Mouse (Mus musculus) embryo, embryonic 11 days (tissue): ENCODE data around the gene Rras.

Experiments
- DNase-seq: peaks from one replicate; pipeline ENCODE4 v3.0.0-alpha.2; 2015

Gene Rras

GRCm38 (mm10) chr7:45017242-45018061 is at the start of gene Rras:
Rras (plus strand) TSS chr7:45017961.
- DNase-seq: peak; percentile 97

GRCm38 (mm10) chr7:44970231-44970691 is 47.5 kb upstream of the Rras start:
- DNase-seq: peak; percentile 95

GRCm38 (mm10) chr7:44971142-44971541 is 46.6 kb upstream of the Rras start:
- DNase-seq: no peak

GRCm38 (mm10) chr7:44973415-44974130 is 44.2 kb upstream of the Rras start:
- no peak for DNase-seq

- peak; percentile 92 for DNase-seq
These were observed 43.2 kb upstream of the Rras start, which contains the start of gene Cpt1c for GRCm38 (mm10) chr7:44974383-44975116. Cpt1c (minus strand) TSS chr7:44974851.

- no peak for DNase-seq
These were observed 42.7 kb upstream of the Rras start for GRCm38 (mm10) chr7:44975117-44975419.

- no peak for DNase-seq
These were observed 39.5 kb upstream of the Rras start for GRCm38 (mm10) chr7:44978300-44978699.

- no peak for DNase-seq
These were observed 36.2 kb upstream of the Rras start for GRCm38 (mm10) chr7:44981539-44981938.

GRCm38 (mm10) chr7:44983085-44983484 is 34.7 kb upstream of the Rras start:
- peak; percentile 81 for DNase-seq

GRCm38 (mm10) chr7:44983944-44984832 is 33.6 kb upstream of the Rras start:
- DNase-seq: no peak

- DNase-seq: no peak
These were observed 33.0 kb upstream of the Rras start for GRCm38 (mm10) chr7:44984833-44985164.

GRCm38 (mm10) chr7:44985595-44986191 is 32.1 kb upstream of the Rras start:
- peak; percentile 90 for DNase-seq

- DNase-seq: peak; percentile 99
These were observed 31.4 kb upstream of the Rras start, which contains the start of gene Prmt1 for GRCm38 (mm10) chr7:44986192-44986878. Prmt1 (minus strand) TSS chr7:44986568.

GRCm38 (mm10) chr7:44986879-44987718 is 30.7 kb upstream of the Rras start:
- DNase-seq: peak; percentile 86

- no peak for DNase-seq
These were observed 21.1 kb upstream of the Rras start for GRCm38 (mm10) chr7:44996672-44997071.

- DNase-seq: peak; percentile 98
These were observed 20.4 kb upstream of the Rras start, which contains the start of gene Irf3 for GRCm38 (mm10) chr7:44997231-44997939. Irf3 (plus strand) TSS chr7:44997648.

- DNase-seq: no peak
These were observed 19.8 kb upstream of the Rras start for GRCm38 (mm10) chr7:44997940-44998428.

GRCm38 (mm10) chr7:44998501-44998955 is 19.2 kb upstream of the Rras start, which contains the start of gene Bcl2l12:
Bcl2l12 (minus strand) TSS chr7:44998712.
- DNase-seq: peak; percentile 61

- DNase-seq: no peak
These were observed 18.0 kb upstream of the Rras start for GRCm38 (mm10) chr7:44999753-45000152.
